Mouse (Mus musculus): ENCODE measurements around the gene N4bp2l2.

The N4bp2l2 gene

DNA sequence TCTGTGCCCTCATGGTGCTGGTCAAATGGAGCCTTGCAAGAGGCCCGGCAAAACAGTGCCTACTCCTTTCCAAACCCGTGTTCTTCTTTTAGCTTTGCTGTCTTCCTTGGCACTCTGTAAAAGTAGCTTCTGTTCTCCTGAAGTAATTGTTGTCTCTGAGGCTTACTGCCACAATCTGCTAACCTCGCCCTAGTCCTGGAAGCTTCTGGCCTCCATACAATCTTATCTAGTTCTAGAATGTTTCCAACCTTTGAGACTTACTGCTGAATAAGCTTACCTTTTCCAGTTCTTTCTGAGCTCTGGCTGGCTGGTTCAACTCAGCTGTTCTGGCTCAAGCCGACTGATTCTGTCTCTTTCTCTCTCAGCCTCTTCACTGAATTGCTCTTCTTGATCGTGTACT is 104.2 kb downstream of the N4bp2l2 start:
- DNase-seq (ENCODE audit: low spot score), result no peak

DNA sequence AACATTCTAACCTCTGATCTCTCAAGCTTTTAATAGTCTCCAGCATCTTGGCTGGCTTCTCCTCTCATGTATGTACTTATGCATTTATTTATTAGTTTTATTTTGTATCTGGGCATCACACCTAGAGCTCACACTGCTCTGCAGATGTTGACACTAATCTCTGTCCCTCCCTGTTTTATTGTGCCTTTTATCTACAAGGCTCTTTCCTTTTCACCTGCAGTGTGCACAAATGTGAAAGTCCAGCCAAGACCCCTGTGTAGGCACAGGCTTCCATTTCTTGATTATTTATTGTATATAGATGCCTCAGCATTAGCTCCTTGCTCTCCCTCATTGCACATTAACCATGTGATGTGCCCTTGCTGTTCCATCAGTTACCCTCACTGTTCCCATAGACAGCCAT is 104.6 kb downstream of the N4bp2l2 start:
- DNase-seq (ENCODE audit: low spot score), result no peak

DNA sequence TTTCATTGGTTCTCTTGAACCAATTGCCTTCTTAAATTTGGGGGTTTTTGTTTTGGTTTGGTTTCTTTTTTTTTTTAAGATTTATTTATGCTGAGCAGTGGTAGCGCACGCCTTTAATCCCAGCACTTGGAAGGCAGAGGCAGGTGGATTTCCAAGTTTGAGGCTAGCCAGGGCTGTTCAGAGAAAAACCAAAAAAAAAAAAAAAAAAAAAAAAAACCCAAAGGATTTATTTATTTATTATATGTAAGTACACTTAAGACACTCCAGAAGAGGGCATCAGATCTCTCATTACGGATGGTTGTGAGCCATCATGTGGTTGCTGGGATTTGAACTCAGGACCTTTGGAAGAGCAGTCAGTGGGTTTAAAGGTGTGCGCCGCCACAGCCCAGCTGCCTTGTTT is 105.1 kb downstream of the N4bp2l2 start:
- no peak for DNase-seq (ENCODE audit: low spot score)

DNA sequence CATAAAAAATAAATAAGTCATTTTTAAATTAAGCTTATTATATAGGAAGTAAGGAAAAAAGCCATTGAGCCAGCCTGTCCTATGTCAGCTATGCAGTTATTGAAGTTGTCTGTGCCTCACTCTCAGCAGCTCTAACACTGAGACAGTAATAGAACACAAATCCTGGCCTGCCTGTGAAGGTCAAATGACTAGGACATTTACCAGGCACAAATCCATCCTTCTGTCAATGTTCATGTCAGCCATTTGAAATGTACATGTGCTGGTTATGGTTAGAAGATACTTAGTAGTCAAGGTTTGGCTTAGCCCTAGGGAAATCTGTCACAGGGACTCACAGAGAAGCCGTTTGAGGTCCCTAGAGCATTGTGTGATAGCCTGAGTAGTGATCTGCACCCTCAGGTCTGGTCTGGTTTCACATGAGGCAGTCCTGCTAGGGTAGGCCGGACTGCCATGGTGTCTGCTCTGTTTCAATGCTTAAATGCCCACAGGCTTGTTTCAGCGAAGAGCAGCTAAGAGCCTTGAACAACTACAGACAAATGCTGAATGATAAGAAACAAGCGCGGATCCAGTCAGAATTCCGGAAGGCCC is 106.4 kb downstream of the N4bp2l2 start:
- DNase-seq (ENCODE audit: low spot score), result no peak

Data from c-Kit-positive CD71-positive TER-119-positive erythroid progenitor cells, embryonic 14.5 days (primary cell).